In genomic region chr8:123015074-123015473, GRCm38 (mm10) we compare ENCODE assay signal across 24 mouse cellular contexts. TPM values are rescaled to one million over a fixed set of nuclear protein-coding genes. Genes with fewer than 3 reads are reported as not detected.
DNase-seq lines count a peak whose midpoint lies in the region; ATAC-seq and TF ChIP-seq lines count a peak whose summit lies in the region.
"Had no signal": no experiment of that assay in that cellular context is flagged by ENCODE, and none has a peak within 500 bp of the region (broad histone marks: within the 10 kb centered on the region; RNA-seq: fewer than 3 reads in every experiment).

No protein-coding gene starts in this region.

- no peak overlapping the region for H3K4me2 ChIP-seq in intestine, postnatal 0 days (replicated peaks; ENCODE audit: low read depth)
- H3K4me2 ChIP-seq in intestine, embryonic 15.5 days (replicated peaks), result no peak overlapping the region
- H3K4me2 ChIP-seq: hindbrain, embryonic 14.5 days; kidney, embryonic 15.5 days; limb, embryonic 13.5 days; lung, embryonic 15.5 days; stomach, embryonic 15.5 days had no signal

- no peak for ATAC-seq in intestine, postnatal 0 days
- ATAC-seq in intestine, embryonic 15.5 days, result no peak
- peak; percentile 43 for ATAC-seq in granulocyte monocyte progenitor cell, adult 5-6 weeks (replicated peaks; ENCODE audit: poor library complexity, severe bottlenecking)
- ATAC-seq: forebrain, embryonic 16.5 days; intestine, embryonic 16.5 days; midbrain, embryonic 16.5 days had no signal

- no peak overlapping the region for H3K4me3 ChIP-seq in intestine, postnatal 0 days (ENCODE audit: low read depth, low read length)
- H3K4me3 ChIP-seq in intestine, embryonic 15.5 days (replicated peaks), result no peak overlapping the region
- H3K4me3 ChIP-seq: forebrain, embryonic 10.5 days; kidney, embryonic 15.5 days; limb, embryonic 13.5 days; lung, embryonic 15.5 days; myocyte; stomach, embryonic 15.5 days had no signal

- no peaks in the 10 kb centered on the region for H3K36me3 ChIP-seq in intestine, postnatal 0 days (ENCODE audit: control insufficient read depth, insufficient read depth)
- no peaks in the 10 kb centered on the region for H3K36me3 ChIP-seq in intestine, embryonic 15.5 days
- H3K36me3 ChIP-seq: lung, embryonic 15.5 days; stomach, embryonic 15.5 days had no signal

- peak; percentile 41 for DNase-seq in thymus, postnatal 0 days (ENCODE audit: low spot score)
- DNase-seq in thymus, postnatal 10 days (ENCODE audit: low spot score in 2 of 2), result no peak
- no peak for DNase-seq in kidney, postnatal 36 days
- DNase-seq in layer of hippocampus, postnatal 14 days (ENCODE audit: low spot score in 2 of 2), result no peak
- no peak for DNase-seq in adrenal gland, postnatal 14 days
- DNase-seq: adrenal gland, postnatal 25 days; heart, postnatal 4 days; kidney, postnatal 4 days; lung, postnatal 36 days; thymus, postnatal 14 days had no signal

- H3K9me3 ChIP-seq in intestine, postnatal 0 days (ENCODE audit: control insufficient read depth), result no peaks in the 10 kb centered on the region
- H3K9me3 ChIP-seq in intestine, embryonic 15.5 days, result no peaks in the 10 kb centered on the region
- H3K9me3 ChIP-seq: forebrain, embryonic 10.5 days; kidney, embryonic 15.5 days; limb, embryonic 13.5 days; lung, embryonic 15.5 days; stomach, embryonic 15.5 days had no signal

- H3K9ac ChIP-seq in intestine, postnatal 0 days (ENCODE audit: low read depth, low read length), result no peak overlapping the region
- no peak overlapping the region for H3K9ac ChIP-seq in intestine, embryonic 15.5 days
- H3K9ac ChIP-seq: hindbrain, embryonic 14.5 days; kidney, embryonic 15.5 days; limb, embryonic 13.5 days; liver, embryonic 14.5 days; lung, embryonic 15.5 days; stomach, embryonic 15.5 days had no signal

- no peaks in the 10 kb centered on the region for H3K27me3 ChIP-seq in intestine, postnatal 0 days (replicated peaks; ENCODE audit: control insufficient read depth, insufficient read depth, low read length)
- no peaks in the 10 kb centered on the region for H3K27me3 ChIP-seq in intestine, embryonic 15.5 days (replicated peaks)
- H3K27me3 ChIP-seq: kidney, embryonic 15.5 days; limb, embryonic 13.5 days; lung, embryonic 15.5 days; stomach, embryonic 15.5 days had no signal

- TF ChIP-seq CTCF in intestine, postnatal 0 days (IDR thresholded peaks at IDR 0.05; ENCODE audit: low read depth), result no peak

- peaks cover 17% of the 10 kb centered on the region for H3K4me1 ChIP-seq in intestine, postnatal 0 days (replicated peaks; ENCODE audit: control insufficient read depth, insufficient read depth, low read length)
- H3K4me1 ChIP-seq in intestine, embryonic 15.5 days (replicated peaks), result peaks cover 34% of the 10 kb centered on the region

- WGBS in intestine, postnatal 0 days, result 40% methylated on average over 3 of the region's 3 CpGs
- 59% methylated on average over 3 of the region's 3 CpGs for WGBS in intestine, embryonic 15.5 days

- peak overlapping the region; percentile 51; the same call in 1 of the 2 replicates for H3K27ac ChIP-seq in intestine, postnatal 0 days (ENCODE audit: low read depth, low read length)
- no peak overlapping the region for H3K27ac ChIP-seq in intestine, embryonic 15.5 days
- H3K27ac ChIP-seq: forebrain, embryonic 10.5 days; hindbrain, embryonic 14.5 days; kidney, embryonic 15.5 days; limb, embryonic 13.5 days; liver, embryonic 14.5 days; lung, embryonic 15.5 days; stomach, embryonic 15.5 days had no signal

RNA-seq across cellular contexts. Expression of gene Ankrd11, which starts 27.0 kb away (rescaled TPM):
- 41.2 and 47.9 TPM in 2 replicates for polyA plus RNA-seq in intestine, postnatal 0 days (2015; fragmentation: Nextera tagmentation; extraction: Ambion mirVana)
- 50.9 and 53.9 TPM in 2 replicates for polyA plus RNA-seq in intestine, embryonic 15.5 days (2015; fragmentation: Nextera tagmentation; extraction: Ambion mirVana)
- 51.4 and 78.6 TPM in 2 replicates for polyA plus RNA-seq in thymus, postnatal 0 days (2015; fragmentation: Nextera tagmentation; extraction: Ambion mirVana)
- 86.3 and 104 TPM in 2 replicates for total RNA-seq in granulocyte monocyte progenitor cell, adult 5-6 weeks (2014; fragmentation: Nextera tagmentation)
- total RNA-seq in granulocyte monocyte progenitor cell, adult 5-6 weeks (2017), result 63.3 and 63.9 TPM in 2 replicates
- total RNA-seq in layer of hippocampus, postnatal 14 days (2021), result 100 to 1,000 TPM; 152 to 159 TPM
- total RNA-seq in adrenal gland, postnatal 14 days (2021), result 90.6 and 102 TPM in 2 replicates

RNA-seq across cellular contexts. Expression of gene Spg7, which starts 47.7 kb away (rescaled TPM):
- polyA plus RNA-seq in intestine, postnatal 0 days (2015; fragmentation: Nextera tagmentation; extraction: Ambion mirVana), result 44.7 and 46.1 TPM in 2 replicates
- 51.7 and 52.5 TPM in 2 replicates for polyA plus RNA-seq in intestine, embryonic 15.5 days (2015; fragmentation: Nextera tagmentation; extraction: Ambion mirVana)
- polyA plus RNA-seq in thymus, postnatal 0 days (2015; fragmentation: Nextera tagmentation; extraction: Ambion mirVana), result 48.2 and 49.5 TPM in 2 replicates
- total RNA-seq in granulocyte monocyte progenitor cell, adult 5-6 weeks (2014; fragmentation: Nextera tagmentation), result 29.5 and 40.3 TPM in 2 replicates
- total RNA-seq in granulocyte monocyte progenitor cell, adult 5-6 weeks (2017), result 47.3 and 65.5 TPM in 2 replicates
- 10 to 100 TPM; 64.7 to 81.9 TPM for total RNA-seq in layer of hippocampus, postnatal 14 days (2021)
- total RNA-seq in adrenal gland, postnatal 14 days (2021), result 73.2 and 79.6 TPM in 2 replicates
